In the genomic region with DNA sequence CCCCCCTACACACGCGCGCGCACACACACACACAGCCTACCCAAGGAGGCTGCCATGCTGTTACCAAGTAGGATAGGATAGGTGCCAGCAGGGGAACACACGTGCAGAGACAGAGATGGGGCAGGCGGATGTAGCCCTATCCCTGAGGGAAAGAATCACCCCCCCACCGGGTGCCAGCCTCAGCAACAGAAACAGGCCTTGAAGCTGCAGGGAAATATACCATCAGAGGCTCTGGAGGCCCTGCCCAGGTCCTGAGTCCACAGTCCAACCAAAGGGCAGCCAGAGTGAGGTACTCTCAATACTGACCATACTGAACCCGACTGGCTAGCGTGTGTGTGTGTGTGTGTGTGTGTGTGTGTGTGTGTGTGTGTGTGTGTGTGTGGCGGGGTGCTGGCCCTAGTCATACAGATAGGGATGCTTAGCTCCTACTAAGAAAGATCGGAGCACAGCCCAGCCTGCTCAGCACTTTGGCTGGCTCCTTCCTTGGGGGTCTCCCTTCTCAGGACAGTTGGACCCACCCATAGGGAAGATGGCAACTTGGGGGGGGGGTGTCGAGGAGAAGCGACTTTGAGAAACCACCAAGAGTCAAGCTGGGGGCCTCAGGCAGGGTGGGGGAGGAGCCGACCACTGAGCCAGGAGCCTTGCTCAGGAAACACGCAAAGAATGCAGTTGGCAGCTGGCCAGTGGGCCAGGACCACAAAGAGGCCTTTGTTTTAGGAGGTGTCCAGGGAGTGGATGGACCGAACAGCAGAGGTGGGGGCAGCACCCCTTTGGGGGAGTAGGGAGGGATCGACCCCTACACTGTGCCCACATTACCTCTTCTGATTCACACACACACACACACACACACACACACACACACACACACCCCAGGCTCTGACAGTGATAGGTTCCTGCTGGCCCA, we compare ENCODE assay signal across 8 mouse cellular contexts. TPM values are rescaled to one million over a fixed set of nuclear protein-coding genes. Genes with fewer than 3 reads are reported as not detected.
DNase-seq lines count a peak whose midpoint lies in the region; ATAC-seq lines count a peak whose summit lies in the region.

No protein-coding gene starts in this region.

- no peaks in the 10 kb centered on the region for H3K9me3 ChIP-seq in forebrain, embryonic 12.5 days

- WGBS in forebrain, embryonic 12.5 days, result 5% methylated on average over 16 of the region's 17 CpGs

- peak overlapping the region; percentile 89 for H3K27ac ChIP-seq in forebrain, embryonic 12.5 days

- H3K4me3 ChIP-seq in forebrain, embryonic 12.5 days (replicated peaks), result no peak overlapping the region

- peak; percentile 74 for ATAC-seq in forebrain, embryonic 12.5 days (ENCODE audit: low FRiP score)
- ATAC-seq in megakaryocyte progenitor cell, adult 5-6 weeks (replicated peaks; ENCODE audit: poor library complexity), result peak; percentile 11; the same call in 1 of the 2 replicates

- H3K4me1 ChIP-seq in forebrain, embryonic 12.5 days, result peaks cover 77% of the 10 kb centered on the region

- H3K36me3 ChIP-seq in forebrain, embryonic 12.5 days (replicated peaks), result no peaks in the 10 kb centered on the region

- peaks cover 98% of the 10 kb centered on the region for H3K27me3 ChIP-seq in forebrain, embryonic 12.5 days

- H3K9ac ChIP-seq in forebrain, embryonic 12.5 days, result peak overlapping the region; percentile 44

- intact Hi-C loops in heart, postnatal 14 days (cut with DNase I), result no loop called here

- peak overlapping the region; percentile 37 for H3K4me2 ChIP-seq in forebrain, embryonic 12.5 days

- peak; percentile 82 for DNase-seq in right cerebral cortex, postnatal 10 days (ENCODE audit: low spot score in 2 of 2)
- DNase-seq in right cerebral cortex, adult 2 months (ENCODE audit: low spot score in 2 of 2), result no peak
- peak; percentile 86 to 89 for DNase-seq in heart, postnatal 14 days
- DNase-seq in kidney, postnatal 25 days, result peak; percentile 88 to 89
- peak; percentile 67 for DNase-seq in yolk sac, embryonic 10.5 days (ENCODE audit: low spot score)
- DNase-seq in spleen, adult 18-20 months, result no peak

RNA-seq across cellular contexts. Expression of a gene that starts 21.0 kb away (rescaled TPM):
- 2.2 and 3.5 TPM in 2 replicates for polyA plus RNA-seq in forebrain, embryonic 12.5 days (2016; fragmentation: Nextera tagmentation; extraction: Ambion mirVana)
- total RNA-seq in heart, postnatal 14 days (2021), result under 1 TPM; 0.54 to 0.69 TPM
- total RNA-seq in megakaryocyte progenitor cell, adult 5-6 weeks (2015), result 12.2 and 15.2 TPM in 2 replicates
- total RNA-seq in megakaryocyte progenitor cell, adult 5-6 weeks (2017), result 3.7 and 8.5 TPM in 2 replicates

RNA-seq across cellular contexts. Expression of a gene that starts 42.5 kb away (rescaled TPM):
- polyA plus RNA-seq in forebrain, embryonic 12.5 days (2016; fragmentation: Nextera tagmentation; extraction: Ambion mirVana), result 3.1 and 3.9 TPM in 2 replicates
- total RNA-seq in heart, postnatal 14 days (2021), result 1 to 10 TPM; 5.8 to 6.7 TPM
- total RNA-seq in megakaryocyte progenitor cell, adult 5-6 weeks (2015), result 56.3 and 72.0 TPM in 2 replicates
- 58.0 and 65.6 TPM in 2 replicates for total RNA-seq in megakaryocyte progenitor cell, adult 5-6 weeks (2017)

RNA-seq across cellular contexts. Expression of a gene that starts 56.1 kb away (rescaled TPM):
- polyA plus RNA-seq in forebrain, embryonic 12.5 days (2016; fragmentation: Nextera tagmentation; extraction: Ambion mirVana), result 22.8 and 26.6 TPM in 2 replicates
- total RNA-seq in heart, postnatal 14 days (2021), result 10 to 100 TPM; 35.6 to 40.5 TPM
- total RNA-seq in megakaryocyte progenitor cell, adult 5-6 weeks (2015), result 71.6 and 77.1 TPM in 2 replicates
- total RNA-seq in megakaryocyte progenitor cell, adult 5-6 weeks (2017), result 50.9 and 53.5 TPM in 2 replicates

RNA-seq across cellular contexts. Expression of a gene that starts 56.4 kb away (rescaled TPM):
- 31.9 and 33.2 TPM in 2 replicates for polyA plus RNA-seq in forebrain, embryonic 12.5 days (2016; fragmentation: Nextera tagmentation; extraction: Ambion mirVana)
- total RNA-seq in heart, postnatal 14 days (2021), result 100 to 1,000 TPM; 276 to 280 TPM
- 44.4 and 46.9 TPM in 2 replicates for total RNA-seq in megakaryocyte progenitor cell, adult 5-6 weeks (2015)
- 12.0 and 15.7 TPM in 2 replicates for total RNA-seq in megakaryocyte progenitor cell, adult 5-6 weeks (2017)

RNA-seq across cellular contexts. Expression of a gene that starts 57.7 kb away (rescaled TPM):
- 55.4 and 59.6 TPM in 2 replicates for polyA plus RNA-seq in forebrain, embryonic 12.5 days (2016; fragmentation: Nextera tagmentation; extraction: Ambion mirVana)
- 10 to 100 TPM; 32.5 to 35.2 TPM for total RNA-seq in heart, postnatal 14 days (2021)
- total RNA-seq in megakaryocyte progenitor cell, adult 5-6 weeks (2015), result 56.0 and 64.4 TPM in 2 replicates
- total RNA-seq in megakaryocyte progenitor cell, adult 5-6 weeks (2017), result 82.2 and 84.4 TPM in 2 replicates

Comparison
In these comparisons a context has a peak if more than half of its experiments do, and no peak if none do; other contexts are left out.
1. DNase-seq: peak in right cerebral cortex, postnatal 10 days (2 of 2), heart, postnatal 14 days (2 of 2), kidney, postnatal 25 days (2 of 2) and yolk sac, embryonic 10.5 days (single experiment); none in right cerebral cortex, adult 2 months (0 of 2) and spleen, adult 18-20 months (0 of 2).
2. RNA of a gene that starts 42.5 kb away (total RNA-seq): 56.3 to 72.0 TPM in megakaryocyte progenitor cell, adult 5-6 weeks; 5.8 to 6.7 TPM in heart, postnatal 14 days; every median in the first group is over 4 times any median in the second.